Mouse (Mus musculus): Measurements from ENCODE around the gene Ttll10.

DNA sequence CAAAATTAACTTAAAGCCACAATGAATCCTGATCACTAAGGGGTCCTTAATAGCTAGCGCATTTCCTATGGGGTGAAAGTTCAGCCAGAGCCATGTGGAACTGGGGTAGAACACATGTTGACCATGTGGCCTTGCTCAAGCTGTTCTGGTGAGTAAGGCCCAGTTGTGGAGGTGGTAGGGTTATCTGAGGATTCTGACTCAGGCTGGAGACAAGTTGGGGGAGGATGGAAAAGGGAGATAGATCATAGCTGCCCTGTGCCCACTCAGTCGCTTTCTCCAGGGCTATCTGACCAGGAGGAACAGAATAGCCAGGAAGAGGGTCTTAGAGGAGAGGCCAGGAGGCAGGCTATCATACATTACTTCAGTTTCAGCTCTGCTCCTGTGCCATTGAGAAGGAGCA is 44.8 kb downstream of the Ttll10 start:
- TF ChIP-seq CTCF (IDR thresholded peaks at IDR 0.05; ENCODE audit: low read depth), result no peak
- no peak for TF ChIP-seq EP300 (IDR thresholded peaks at IDR 0.05; ENCODE audit: low read depth)
